Mouse (Mus musculus) spleen, adult 2 months (tissue): ENCODE results near the gene Fbxo9.

Experiments
- CTCF ChIP-seq: fragments of 200-500 bp; IDR thresholded peaks from 2 replicates; pipeline ENCODE4 v1.5.1; 2011; ENCODE audit warnings: mild to moderate bottlenecking, inconsistent platforms; ENCODE audit not compliant: insufficient read depth, insufficient read length, insufficient replicate concordance; ENCODE audit errors: extremely low read depth
- POLR2A ChIP-seq: fragments of 200-500 bp; IDR thresholded peaks from 2 replicates; pipeline ENCODE4 v1.6.1; 2011; ENCODE audit warnings: low read depth, low read length, inconsistent platforms

DNA sequence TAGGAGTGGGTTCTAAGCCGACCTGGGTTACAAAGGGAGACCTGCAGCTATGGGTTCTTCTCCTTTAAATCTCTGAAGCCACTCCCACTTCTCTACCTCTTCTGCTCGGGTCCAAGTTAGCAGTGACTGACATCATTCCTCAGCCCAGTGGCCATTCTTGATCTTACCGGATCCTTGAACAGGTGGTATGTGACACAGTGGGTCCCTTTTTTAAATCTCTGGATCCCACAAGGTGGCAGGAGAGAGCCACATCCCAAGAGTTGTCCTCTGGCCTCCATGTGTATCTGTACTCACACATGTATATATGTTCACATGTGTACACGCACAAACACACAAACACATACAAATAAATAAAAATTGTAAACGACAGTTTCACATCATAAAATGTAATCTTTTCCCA lies 73.6 kb downstream of the Fbxo9 start:
- TF ChIP-seq CTCF: no peak
- no peak for TF ChIP-seq POLR2A
